Mouse (Mus musculus) CH12F3 (cell line): ENCODE results near the gene Slc22a2.
"Not testable (repeated sequence)": the region's sequence is repeated elsewhere in the genome, so short reads cannot be mapped to it uniquely, and the experiment has no call there.

Experiments used
- in situ Hi-C: fragments of 300-500 bp; cut with MboI; formaldehyde crosslinking; loops from 2 replicates; pipeline ENCODE4 v1.14.3; 2020; ENCODE audit warnings: low sequenced_read_pairs

Slc22a2 gene

DNA sequence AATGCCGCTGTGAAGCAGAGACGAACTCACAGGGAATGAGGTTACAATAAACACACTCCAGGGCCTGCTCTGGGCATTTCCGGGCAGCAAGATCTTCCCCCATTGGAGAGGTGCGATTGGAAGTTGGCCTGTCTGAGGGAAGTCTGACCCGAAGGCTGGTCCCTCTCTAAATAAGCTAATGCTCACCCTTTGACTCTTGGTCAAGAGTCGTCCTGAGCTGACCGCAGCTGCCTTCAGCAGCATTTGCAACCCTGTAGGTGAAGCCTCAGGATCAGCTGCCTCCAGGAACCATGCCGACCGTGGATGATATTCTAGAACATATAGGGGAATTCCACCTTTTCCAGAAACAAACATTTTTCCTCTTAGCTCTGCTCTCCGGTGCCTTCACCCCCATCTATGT lies at the start of gene Slc22a2:
TSS of gene Slc22a2 (plus strand) at position 142 of the 400 bp plus-strand sequence.
- in situ Hi-C loops: no loop called here

DNA sequence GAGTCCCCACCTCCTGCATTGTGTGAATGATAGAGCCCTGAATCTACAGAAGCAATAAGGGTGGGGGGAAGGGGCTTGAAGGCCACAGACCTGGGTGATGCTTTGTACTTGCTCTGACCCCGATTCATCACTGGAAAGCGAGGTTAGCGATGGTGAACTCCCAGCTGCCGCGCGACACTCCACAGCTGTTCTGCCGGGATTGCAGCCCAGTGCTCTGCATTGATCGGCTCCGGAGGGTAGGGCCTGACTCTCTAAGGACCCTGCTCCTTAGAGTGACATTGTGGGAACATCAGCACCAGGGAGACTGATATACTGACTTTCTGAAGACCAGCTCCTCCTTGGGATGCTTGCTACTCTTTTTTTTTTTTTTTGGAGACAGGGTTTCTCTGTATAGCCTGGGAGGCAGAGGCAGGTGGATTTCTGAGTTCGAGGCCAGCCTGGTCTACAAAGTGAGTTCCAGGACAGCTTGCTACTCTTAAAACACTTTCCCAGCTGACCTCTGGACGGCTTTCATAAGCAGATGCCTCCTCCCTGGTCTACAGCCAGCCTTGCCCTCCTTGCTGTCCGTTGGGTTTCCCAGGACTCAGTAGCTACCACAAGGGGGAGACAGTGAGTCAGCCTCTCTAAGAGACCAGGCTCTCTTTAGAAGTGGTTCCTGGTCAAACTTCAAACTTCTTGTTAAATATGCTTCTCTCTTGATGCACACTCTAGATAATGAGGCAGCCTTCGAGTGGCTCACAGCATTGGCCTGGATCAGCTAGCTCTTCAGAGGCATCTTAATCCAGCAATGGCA lies 49.4 kb upstream of the Slc22a2 start:
- in situ Hi-C loops: loop anchor here (25.0 kb wide), 1 partner anchor 278 kb away; no protein-coding TSS in a partner anchor

DNA sequence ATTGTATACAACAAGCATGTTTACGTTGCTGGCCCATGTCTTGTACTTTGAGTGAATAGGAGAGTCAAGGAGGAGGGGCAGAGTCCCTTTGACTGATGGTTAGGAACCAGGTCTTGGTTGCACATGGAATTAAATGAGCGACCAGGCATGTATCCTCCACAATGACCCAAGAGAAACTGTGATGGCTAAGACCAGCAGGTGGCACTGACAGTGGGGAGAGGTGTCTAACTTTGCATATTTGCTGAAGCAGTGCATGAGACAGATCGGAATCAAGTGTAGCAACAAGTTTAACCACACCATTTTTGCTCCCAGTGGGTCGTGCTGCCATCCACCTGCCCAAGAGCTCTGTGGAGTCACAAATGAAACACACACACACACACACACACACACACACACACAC lies 21.7 kb upstream of the Slc22a2 start:
- in situ Hi-C loops: no loop called here

DNA sequence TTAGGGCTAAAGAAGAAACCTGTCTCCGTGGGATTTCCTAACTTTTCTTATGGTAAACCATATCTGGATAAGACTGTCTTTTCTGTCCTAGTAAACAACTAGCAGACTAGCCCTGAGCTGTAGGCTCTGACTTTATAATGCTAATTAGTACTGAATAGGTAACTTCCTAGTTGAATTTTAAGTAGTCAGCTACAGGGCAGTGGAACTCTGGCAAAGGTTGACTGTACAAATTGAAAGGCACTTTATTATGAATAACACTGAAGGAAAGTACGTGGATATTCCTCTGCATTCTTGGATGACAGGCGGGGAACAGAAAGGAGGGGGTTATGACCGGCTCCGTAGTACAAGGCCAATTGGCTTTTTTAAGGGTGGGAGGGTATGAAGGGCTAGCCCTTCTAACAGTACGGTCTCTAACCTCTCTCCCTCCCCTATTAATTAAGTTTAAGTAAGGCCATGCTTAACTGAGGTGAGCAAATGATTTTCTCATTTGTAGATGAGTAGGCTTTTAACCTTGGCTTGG lies 19.4 kb upstream of the Slc22a2 start:
- in situ Hi-C loops: not testable (repeated sequence)

DNA sequence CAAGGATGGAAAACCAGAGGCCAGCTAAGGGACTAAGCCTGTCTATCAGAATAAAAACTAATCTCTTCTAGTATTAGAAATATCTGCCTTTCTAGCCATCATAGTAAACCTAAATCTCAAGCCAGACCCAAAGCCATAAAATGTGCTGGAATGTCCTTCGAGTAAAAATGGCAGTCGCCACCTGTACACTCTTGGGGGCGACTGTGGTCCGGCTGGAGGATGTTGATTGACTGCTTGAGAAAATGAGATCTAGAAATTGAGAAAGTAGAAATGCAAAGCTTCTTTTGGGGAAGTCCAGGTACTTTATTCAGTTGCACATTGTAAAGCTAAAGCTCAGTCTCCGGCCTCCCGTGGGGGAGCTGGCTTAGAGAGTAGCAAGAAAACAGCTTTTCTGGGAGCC lies 18.5 kb upstream of the Slc22a2 start:
- in situ Hi-C loops: no loop called here

DNA sequence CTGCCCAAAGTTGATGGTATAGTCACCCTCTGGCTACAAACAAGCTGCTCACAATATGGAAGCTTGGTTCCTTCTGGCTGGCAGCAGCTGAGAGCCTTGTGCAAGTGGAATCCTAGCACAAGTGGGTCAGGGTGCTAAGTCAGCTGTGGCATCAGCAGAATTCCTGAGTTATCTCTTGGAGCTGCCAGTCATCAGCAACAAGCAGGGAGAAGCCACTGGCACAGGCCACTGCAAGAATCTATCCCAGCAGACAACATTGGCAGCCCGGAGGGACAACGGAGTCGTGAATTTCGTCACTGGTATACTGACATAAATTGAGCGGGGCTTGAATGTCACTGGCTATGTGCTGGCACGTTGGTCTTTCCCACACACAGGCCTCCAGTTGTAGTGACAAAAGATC lies 12.6 kb upstream of the Slc22a2 start:
- in situ Hi-C loops: no loop called here

DNA sequence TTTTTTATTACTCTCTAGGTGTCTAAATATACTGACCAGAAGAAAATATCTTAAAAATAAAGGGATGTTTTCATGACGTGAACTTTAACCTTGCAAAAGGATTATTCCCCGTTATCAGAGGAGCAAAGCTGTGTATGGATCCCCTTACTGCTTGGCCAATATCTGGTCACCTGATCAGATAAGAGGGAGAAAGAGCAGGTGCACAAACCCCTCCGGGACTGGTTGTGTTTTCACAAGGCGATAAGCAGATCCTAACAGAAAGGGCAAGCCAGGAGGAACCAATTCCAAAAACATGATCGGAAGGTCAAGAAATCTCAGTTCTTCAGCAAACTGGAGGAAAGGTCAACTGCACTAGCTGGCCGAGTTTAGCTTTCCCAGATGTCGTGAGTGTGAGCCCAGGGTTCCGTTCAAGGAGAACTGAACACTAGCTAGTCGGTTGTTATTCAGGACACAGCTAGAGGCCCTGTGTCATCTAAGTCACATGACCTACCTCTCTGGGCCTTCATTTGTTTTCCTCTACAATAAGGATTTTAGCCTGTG lies 11.9 kb upstream of the Slc22a2 start:
- in situ Hi-C loops: no loop called here

DNA sequence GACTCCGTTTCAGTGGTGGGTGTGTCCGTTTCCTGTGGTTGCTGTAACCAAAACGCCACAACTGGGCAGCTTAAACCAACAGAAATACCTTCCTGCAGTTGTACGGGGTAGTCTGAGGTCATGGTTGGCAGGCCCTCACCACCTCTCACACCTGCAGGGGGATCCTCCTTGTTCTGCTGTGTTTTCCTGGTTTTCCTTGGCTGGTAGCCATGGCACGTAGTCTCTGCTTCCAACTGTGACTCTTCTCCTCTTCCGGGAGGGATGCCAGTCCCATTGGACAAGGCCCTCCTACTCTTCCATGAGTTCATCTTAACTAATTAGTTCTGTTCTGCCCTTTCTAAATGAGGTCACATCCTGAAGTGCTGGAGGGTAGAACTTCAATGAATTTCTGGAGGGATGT lies 8.5 kb upstream of the Slc22a2 start:
- in situ Hi-C loops: no loop called here

DNA sequence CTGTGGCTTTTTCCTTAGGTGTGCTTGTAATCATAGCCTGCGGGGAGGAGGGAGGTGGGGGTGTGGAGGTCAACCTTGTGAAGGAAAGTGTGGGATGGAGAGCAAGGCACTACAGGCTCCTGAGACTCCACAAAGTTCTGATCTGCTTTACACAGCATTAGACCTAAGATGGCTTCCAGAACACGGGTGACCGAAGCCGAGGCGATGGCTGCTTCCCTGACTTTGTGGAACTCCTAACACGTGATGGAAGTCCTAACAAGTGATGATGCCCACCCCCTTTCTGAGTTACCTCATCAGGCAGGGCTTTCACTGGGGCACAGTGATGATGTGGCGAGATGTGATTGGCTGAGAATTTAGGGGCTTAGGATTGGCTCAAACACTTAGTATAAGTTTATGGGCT lies 6.8 kb upstream of the Slc22a2 start:
- in situ Hi-C loops: no loop called here

DNA sequence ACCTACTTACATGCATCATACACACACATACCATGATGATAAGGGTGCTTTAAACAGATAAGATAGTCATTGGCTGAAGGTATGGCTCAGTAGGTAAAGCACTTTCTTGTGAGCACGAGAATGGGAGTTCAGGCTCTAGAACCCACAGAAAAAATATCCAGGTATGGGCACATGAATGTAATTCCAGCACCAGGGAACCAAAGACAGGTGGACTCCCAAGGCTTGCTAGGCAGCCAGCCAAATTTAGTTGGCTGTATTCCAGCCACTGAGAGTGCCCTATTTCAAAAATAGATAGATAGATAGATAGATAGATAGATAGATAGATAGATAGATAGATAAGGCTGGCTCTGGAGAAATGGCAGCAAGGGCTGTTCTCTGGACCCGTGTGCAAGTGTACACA lies 1.4 kb downstream of the Slc22a2 start:
- in situ Hi-C loops: no loop called here

DNA sequence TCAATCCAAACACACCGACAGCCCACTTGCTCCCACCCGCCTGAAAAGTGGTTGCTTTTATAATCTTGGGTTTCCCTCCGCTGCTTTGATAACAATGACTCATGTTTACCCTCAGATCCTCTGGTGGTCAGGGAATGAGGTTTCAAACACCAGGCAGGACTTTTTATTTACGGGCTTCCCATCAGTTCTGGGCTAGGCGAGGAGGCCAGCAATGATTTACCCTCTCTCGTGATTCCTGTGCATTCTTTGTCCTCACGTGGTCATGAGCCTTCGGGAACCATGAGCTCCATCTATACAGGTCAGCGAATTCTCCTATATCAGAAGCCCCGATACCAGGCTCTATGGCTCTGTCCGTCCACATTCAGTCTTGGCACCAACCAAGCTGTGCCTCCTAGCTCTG lies 3.0 kb downstream of the Slc22a2 start:
- in situ Hi-C loops: no loop called here

DNA sequence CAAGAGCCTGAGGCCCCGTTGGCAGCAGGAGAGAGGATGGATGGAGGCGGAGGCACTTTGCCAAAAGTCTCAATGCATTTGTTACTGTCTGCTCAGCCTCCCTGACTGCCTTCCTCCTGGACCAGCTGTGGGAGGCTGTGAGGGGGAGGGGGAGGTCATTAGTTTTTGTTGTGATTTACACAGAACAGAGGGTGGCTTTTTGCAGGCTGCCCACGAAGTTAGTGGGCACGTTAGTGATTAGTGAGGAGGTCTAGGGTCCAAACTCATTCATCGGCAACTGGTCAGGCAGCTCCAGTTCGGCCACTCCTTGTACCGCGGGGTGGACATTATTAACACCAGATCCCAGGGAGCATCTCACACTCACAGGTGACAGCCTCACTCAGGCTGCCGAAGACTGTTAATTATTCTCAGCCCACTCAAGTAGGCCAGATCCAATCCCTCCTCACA lies 4.9 kb downstream of the Slc22a2 start:
- in situ Hi-C loops: no loop called here

DNA sequence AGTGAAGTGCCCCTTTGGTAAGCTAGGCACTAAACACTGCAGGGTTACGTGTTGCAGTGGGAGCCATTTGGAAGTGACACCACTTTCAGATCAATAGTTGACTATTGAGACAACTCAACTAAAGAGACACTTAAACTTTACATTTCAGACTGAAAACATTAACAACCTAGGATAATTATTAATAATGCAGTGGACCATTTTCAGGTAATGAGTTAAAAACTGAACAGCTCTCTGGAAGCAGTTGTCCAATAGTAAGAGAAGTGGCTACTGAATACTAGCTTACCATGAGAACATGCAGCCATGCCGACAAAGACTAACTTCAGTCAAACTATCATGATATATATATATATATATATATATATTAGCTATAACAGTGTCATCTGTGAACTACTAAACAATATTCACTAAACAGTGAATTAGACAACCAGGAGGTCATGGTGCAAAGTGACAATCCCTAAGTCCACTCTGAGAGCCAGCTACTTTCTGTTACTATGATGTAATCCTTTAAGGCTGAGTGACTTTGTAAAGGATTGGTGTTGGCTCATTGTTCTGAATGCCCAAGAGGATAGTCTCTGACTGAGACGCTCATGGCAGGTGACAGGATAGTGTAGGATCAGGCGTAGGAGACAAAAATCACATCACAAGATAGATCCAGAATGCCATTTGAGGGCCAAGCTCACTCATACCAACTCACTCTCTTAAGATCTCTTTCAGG lies 7.1 kb downstream of the Slc22a2 start:
- in situ Hi-C loops: no loop called here

DNA sequence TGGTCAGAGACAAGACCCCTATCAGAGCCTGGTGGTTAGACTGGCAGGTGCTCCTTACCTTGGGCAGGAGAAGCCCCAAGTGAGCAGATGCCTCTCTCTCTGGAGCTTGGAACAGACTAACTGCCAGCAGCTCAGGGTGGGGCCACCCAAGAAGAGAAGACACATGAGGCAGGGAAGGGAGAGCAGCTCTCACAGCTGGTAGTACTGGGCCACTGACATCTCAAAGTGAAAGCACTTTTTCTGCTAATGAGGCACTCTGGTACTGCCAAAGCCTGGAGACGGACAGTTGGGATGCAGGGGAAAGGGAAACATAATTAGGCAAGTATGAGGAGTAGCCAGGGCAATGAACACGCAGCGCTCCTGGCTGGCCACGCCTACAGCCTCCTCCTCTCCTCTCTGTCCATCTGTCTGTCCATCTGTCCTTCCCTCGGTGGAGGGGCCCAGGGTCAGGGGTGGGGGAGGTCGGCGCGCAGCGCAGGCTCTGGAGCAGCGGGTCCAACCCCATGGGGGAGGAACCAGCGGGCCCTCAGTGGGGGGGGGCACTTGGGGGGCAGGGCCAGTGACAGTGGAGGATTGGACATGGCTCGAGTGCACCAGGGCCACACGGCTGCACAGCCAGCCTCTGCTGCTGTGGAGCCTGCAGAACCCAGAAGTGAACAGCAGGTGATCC lies 12.0 kb downstream of the Slc22a2 start:
- in situ Hi-C loops: no loop called here

DNA sequence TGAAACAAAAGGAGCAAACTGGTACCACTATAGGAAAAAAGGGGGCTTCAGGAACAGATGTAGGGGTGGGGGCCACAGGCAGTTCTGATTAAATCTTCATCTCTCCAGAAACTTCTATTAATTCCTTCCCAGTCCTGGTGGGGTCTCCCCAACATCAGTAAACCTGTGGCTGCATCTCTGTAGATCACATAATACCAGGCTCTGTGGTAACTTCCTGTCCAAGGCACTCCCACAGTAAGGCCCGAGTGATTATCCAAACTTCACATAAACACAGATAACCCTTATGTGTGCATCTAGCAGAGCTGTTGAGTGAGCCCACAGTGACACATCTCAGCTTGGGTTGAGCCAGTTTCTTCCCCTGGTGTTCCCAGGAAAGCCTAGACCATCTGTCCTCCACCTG lies 22.7 kb downstream of the Slc22a2 start:
- in situ Hi-C loops: no loop called here

DNA sequence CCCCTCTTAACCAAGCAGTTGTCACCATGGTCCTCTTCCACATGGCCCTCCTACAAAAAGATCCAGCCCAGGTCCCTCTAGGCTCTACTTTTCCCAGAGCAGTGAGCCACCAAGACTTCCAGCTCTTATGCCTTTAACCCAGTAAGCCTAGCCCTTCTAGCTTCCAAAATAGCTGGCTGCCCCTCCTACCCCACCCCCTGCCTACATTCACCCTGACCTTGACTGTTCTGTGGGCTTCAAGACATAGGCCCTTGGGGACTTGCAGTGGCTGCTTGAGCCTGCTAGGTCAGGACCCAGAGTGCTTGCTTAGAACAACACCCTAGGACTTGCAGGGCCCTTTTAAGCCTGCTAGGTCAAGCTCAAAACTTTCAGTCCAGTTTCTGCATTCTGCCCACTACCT lies 23.3 kb downstream of the Slc22a2 start:
- in situ Hi-C loops: no loop called here

DNA sequence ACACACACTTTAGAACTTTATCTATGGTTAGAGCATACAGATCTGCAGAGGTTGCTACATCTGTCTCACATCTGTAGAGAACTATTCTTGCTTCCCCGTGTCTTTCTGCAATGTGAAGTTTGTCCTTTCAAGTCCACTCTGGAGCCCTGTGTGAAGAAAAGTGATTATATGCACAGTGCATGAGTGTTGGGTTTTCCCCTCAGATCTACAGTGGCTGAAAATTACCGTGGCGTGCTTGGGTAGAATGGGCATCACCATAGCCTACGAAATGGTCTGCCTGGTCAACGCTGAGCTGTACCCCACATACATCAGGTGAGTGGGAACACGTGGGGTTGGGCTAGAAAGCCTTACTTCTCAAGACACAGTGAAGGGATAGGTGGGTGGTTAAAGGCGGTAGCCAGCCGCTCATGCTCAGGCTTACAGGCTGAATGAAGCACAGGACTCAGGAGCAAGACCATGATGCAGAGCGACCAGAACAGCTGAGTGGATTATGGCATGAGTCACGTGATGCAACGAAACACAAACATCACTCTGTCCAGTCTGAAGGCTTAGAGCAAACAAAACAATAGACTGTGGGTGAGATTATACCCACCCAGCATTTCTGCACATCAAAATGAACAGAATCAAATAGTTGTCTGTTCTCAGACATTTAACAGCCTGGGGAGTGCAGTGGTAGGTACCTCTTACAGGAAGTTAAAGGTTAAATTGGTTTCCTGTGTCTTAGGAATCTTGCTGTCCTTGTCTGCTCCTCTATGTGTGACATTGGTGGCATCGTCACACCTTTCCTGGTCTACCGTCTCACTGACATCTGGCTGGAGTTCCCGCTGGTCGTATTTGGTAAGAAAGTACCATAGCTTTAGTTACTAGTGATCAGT lies 30.8 kb downstream of the Slc22a2 start:
- in situ Hi-C loops: no loop called here

DNA sequence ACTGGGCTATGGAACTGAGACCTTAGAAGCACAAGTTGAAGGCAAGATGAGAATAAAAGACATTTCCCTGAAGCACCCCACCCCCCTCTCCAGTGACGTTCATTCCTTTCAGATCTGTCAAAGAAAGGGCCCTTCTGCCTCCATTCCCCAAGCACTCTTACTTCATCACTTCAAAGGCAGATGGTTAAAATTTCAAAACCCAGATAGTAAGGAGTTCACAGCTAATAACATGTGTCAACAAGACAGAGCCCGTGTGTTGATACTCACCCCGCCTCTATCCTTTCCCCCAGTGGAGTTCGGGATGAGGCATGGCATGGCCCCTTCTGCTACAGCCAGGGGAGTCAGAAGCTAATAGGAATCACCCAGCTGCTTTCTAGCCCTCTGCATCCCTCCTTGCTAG lies 31.5 kb downstream of the Slc22a2 start:
- in situ Hi-C loops: no loop called here

DNA sequence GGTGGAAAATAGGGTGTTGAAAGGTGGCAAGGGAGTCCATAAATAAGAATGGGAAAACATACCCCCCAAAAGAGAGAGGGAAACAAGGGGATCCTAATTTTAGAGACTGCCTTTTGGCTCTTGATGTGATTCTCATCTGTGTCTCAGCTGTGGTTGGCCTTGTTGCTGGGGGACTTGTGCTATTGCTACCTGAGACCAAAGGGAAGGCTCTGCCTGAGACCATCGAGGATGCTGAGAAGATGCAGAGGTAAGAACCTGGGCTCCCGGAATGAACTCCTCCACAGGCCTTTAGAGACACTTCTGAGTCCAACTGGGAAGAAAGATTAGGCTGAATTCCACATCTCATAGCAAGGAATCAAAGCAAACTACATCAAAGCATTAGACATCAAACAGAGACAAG lies 35.7 kb downstream of the Slc22a2 start:
- in situ Hi-C loops: no loop called here

DNA sequence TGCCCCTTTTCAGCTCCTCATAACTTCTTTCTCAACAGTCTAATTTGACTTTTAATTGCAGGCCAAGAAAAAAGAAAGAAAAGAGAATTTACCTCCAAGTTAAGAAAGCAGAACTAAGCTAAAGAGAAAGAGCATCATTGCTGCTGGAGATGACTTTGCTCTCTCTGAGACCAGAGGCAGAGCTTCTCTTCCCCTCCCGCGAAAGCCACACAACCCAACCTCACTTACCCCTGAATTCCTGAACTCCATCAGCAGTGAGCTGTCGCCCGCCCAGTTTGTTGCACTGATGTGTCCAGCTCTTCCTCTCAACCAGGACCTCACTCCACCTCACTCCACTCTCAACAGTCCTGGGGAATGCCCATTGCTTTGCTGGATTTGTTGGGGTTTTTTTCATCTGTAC lies 44.1 kb downstream of the Slc22a2 start:
- in situ Hi-C loops: no loop called here
